Mouse (Mus musculus): Measurements from ENCODE around the gene Ccdc36.

Gene Ccdc36

GRCm38 (mm10) chr9:108378234-108378633 is 50.0 kb downstream of the Ccdc36 start:
- no peak for DNase-seq (ENCODE audit: low spot score)
